Mouse (Mus musculus): ENCODE measurements around the gene Tnnt3. TPM values are rescaled to one million over a fixed set of nuclear protein-coding genes. Genes with fewer than 3 reads are reported as not detected.

Gene Tnnt3
- polyA plus RNA-seq, 1 experiment from 2014 or later = 26.9 TPM

DNA sequence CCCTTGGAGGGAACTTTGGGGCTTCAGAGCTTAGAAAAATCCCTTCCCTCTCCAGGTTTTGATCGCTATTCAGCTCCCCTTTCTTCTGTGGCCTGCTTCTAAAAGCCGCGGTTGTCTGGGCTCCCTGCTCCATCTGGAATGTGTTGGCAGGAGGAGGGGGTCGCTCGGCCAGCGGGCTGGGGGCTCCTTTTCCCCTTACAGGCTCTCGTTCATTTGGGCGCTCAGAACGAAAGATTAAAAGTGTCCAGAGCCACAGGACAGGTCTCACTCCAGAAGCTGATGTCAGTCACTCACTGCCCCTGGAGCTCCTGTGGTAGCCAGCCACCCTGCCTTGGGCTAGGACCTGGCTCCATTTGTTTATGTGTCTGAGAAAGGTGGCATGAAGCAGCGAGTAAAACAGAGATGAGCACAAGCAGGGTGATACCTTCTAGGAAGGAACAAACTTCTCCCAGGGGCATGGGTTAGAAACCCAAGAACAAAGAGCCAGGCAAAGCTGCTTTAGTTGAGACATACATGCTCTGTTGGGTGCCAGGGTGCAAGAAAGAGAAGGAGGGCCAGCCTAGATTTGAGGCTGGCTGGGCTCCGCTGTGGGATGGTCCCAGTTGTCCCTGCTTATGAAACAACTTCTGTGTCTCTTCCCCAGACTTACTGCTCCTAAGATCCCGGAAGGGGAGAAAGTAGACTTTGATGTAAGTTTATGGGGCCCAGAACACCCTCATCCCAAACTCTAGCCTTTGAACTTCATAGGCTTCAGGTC lies 11.6 kb downstream of the Tnnt3 start:
- Histone ChIP-seq H3K9ac (replicated peaks) (no peak overlapping the region), H3K9me3 (replicated peaks) (no peaks in the 10 kb centered on the region), H3K27ac (replicated peaks) (peak overlapping the region; percentile 78), H3K4me2 (no peak overlapping the region; the same call in 1 of the 2 replicates), H3K27me3 (replicated peaks) (peaks cover 7% of the 10 kb centered on the region; the same call in 1 of the 2 replicates), H3K4me1 (peaks cover 23% of the 10 kb centered on the region), H3K36me3 (no peaks in the 10 kb centered on the region), H3K4me3 (replicated peaks) (no peak overlapping the region)
- no peak for ATAC-seq (ENCODE audit: low FRiP score)
- 13% methylated on average over 12 of the region's 12 CpGs for WGBS

- peaks cover 24% of the 10 kb centered on the region for H3K4me1 ChIP-seq
- no peak for ATAC-seq (ENCODE audit: low FRiP score)
- 90% methylated on average over 4 of the region's 4 CpGs for WGBS
- H3K27me3 ChIP-seq (replicated peaks) = peaks cover 7% of the 10 kb centered on the region; the same call in 1 of the 2 replicates
- H3K36me3 ChIP-seq = no peaks in the 10 kb centered on the region
- no peak overlapping the region for H3K4me3 ChIP-seq (replicated peaks)
- H3K27ac ChIP-seq (replicated peaks) = no peak overlapping the region
- H3K9me3 ChIP-seq (replicated peaks) = no peaks in the 10 kb centered on the region
- no peak overlapping the region for H3K9ac ChIP-seq (replicated peaks)
- H3K4me2 ChIP-seq = no peak overlapping the region
Observed at GRCm38 (mm10) chr7:142514048-142514447, 15.4 kb downstream of the Tnnt3 start.

DNA sequence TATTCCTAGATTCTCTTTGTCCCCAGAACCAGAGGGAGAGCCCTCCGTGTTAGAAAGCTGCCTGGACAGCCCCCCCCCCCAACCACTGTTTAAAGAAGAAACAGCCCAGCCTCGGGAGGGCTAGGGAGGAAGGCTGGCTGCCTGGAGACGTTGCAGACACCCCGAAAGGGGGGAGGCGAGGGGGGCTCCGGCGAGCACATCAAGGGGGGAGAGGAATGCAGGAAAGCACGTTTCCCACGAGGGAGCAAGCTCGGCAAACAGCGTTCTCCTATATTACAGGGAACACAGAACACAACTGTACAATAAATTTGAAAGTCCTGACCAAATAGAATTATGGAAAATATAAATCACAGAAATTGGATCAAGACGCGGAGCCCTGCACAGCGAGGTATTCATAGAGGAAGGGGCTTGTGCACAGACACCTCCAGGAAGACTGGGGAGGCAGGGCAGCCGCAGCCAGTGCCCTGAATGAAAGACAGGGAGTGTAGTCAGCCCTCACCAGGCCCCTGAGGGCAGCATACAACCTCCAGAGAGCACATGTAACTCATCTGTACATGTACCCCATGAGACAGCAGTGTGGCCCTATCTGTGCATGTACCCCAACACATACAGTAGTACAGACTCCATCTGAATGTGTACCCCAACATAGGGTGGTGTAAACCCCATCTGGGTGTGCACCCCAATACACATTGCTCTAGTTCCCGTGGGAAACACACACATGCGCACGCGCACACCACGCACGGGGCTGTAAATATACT lies 17.8 kb downstream of the Tnnt3 start:
- H3K27ac ChIP-seq (replicated peaks) = peak overlapping the region; percentile 54
- peaks cover 7% of the 10 kb centered on the region; the same call in 1 of the 2 replicates for H3K27me3 ChIP-seq (replicated peaks)
- H3K4me3 ChIP-seq (replicated peaks) = no peak overlapping the region
- H3K36me3 ChIP-seq = no peaks in the 10 kb centered on the region
- H3K9ac ChIP-seq (replicated peaks) = no peak overlapping the region
- peak; percentile 70 for ATAC-seq (ENCODE audit: low FRiP score)
- H3K4me1 ChIP-seq = peaks cover 13% of the 10 kb centered on the region
- H3K4me2 ChIP-seq = peak overlapping the region; percentile 35
- H3K9me3 ChIP-seq (replicated peaks) = no peaks in the 10 kb centered on the region
- WGBS = 49% methylated on average over 20 of the region's 21 CpGs

- H3K4me2 ChIP-seq = no peak overlapping the region
Observed at GRCm38 (mm10) chr7:142517531-142517930, 18.9 kb downstream of the Tnnt3 start.

GRCm38 (mm10) chr7:142520331-142520730 lies 21.7 kb downstream of the Tnnt3 start:
- Histone ChIP-seq H3K4me2 (no peak overlapping the region), H3K9ac (replicated peaks) (no peak overlapping the region), H3K36me3 (no peaks in the 10 kb centered on the region), H3K9me3 (replicated peaks) (no peaks in the 10 kb centered on the region), H3K4me3 (replicated peaks) (no peak overlapping the region), H3K27me3 (replicated peaks) (0 out of 2 replicates have a peak, but pooled peaks cover 3% of the 10 kb centered on the region), H3K27ac (replicated peaks) (no peak overlapping the region), H3K4me1 (peaks cover 19% of the 10 kb centered on the region)
- WGBS = 87% methylated on average over 4 of the region's 4 CpGs
- no peak for ATAC-seq (ENCODE audit: low FRiP score)

More at GRCm38 (mm10) chr7:142517531-142517930, 18.9 kb downstream of the Tnnt3 start:
- 89% methylated on average over 3 of the region's 3 CpGs for WGBS
- Histone ChIP-seq H3K27ac (replicated peaks) (no peak overlapping the region), H3K9me3 (replicated peaks) (no peaks in the 10 kb centered on the region), H3K27me3 (replicated peaks) (peaks cover 10% of the 10 kb centered on the region; the same call in 1 of the 2 replicates), H3K4me1 (peaks cover 13% of the 10 kb centered on the region), H3K4me3 (replicated peaks) (no peak overlapping the region), H3K36me3 (no peaks in the 10 kb centered on the region), H3K9ac (replicated peaks) (no peak overlapping the region)
- no peak for ATAC-seq (ENCODE audit: low FRiP score)

- no peaks in the 10 kb centered on the region for H3K36me3 ChIP-seq
- H3K9ac ChIP-seq (replicated peaks) = no peak overlapping the region
- H3K27ac ChIP-seq (replicated peaks) = no peak overlapping the region
- no peak for ATAC-seq (ENCODE audit: low FRiP score)
- no peak overlapping the region for H3K4me2 ChIP-seq
- H3K9me3 ChIP-seq (replicated peaks) = no peaks in the 10 kb centered on the region
- H3K4me3 ChIP-seq (replicated peaks) = no peak overlapping the region
- 32% methylated on average over 4 of the region's 4 CpGs for WGBS
- H3K27me3 ChIP-seq (replicated peaks) = 0 out of 2 replicates have a peak, but pooled peaks cover 6% of the 10 kb centered on the region
- peaks cover 6% of the 10 kb centered on the region; the same call in 1 of the 2 replicates for H3K4me1 ChIP-seq
Observed at GRCm38 (mm10) chr7:142522352-142522751, 23.7 kb downstream of the Tnnt3 start.

DNA sequence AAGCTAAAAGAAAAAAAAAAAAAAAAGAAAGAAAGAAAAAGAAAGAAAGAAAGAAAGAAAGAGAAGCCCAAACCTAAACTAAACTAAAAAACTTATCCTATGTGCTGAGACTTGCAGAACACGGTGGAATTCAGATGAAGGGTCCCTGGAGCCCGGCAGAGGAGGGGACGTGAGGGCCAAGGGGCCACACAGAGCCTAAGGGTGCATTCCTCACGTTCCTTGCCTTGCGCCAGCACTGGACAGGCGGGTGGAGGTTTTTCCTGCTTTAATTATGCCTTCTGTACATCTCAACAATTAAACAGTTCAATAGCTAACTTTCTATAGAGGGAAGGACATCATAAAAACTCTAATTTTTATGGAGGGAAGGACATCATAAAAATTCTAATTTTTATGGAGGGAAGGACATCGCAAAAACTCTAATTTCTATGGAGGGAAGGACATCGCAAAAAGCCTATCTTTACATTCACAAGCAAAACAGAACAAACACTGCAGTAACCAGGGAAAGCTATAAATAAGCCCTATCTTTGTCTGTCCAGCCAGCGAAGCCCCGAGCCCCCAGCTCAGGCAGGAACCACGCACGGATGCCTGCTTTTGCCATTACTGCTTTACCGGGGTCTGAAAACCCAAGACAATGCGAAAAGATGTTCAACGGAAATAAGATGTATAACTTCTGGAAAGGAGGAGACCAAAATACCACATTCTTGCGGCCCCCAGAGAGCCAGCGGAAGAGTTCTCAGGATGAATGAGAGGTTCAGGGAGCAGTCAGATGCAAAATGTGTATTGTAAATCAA lies 24.8 kb downstream of the Tnnt3 start:
- 0 out of 2 replicates have a peak, but pooled peaks cover 6% of the 10 kb centered on the region for H3K27me3 ChIP-seq (replicated peaks)
- peaks cover 6% of the 10 kb centered on the region; the same call in 1 of the 2 replicates for H3K4me1 ChIP-seq
- 15% methylated on average over 17 of the region's 17 CpGs for WGBS
- H3K27ac ChIP-seq (replicated peaks) = 0 out of 2 replicates have a peak overlapping the region, but pooled peaks have one; percentile 33
- no peaks in the 10 kb centered on the region for H3K9me3 ChIP-seq (replicated peaks)
- H3K9ac ChIP-seq (replicated peaks) = no peak overlapping the region
- ATAC-seq (ENCODE audit: low FRiP score) = no peak
- peak overlapping the region; percentile 35 for H3K4me2 ChIP-seq
- H3K4me3 ChIP-seq (replicated peaks) = no peak overlapping the region
- H3K36me3 ChIP-seq = no peaks in the 10 kb centered on the region

- peaks cover 10% of the 10 kb centered on the region; the same call in 1 of the 2 replicates for H3K4me1 ChIP-seq
- 0 out of 2 replicates have a peak overlapping the region, but pooled peaks have one; percentile 38 for H3K27ac ChIP-seq (replicated peaks)
- 29% methylated on average over 13 of the region's 13 CpGs for WGBS
- H3K4me2 ChIP-seq = no peak overlapping the region
- no peak overlapping the region for H3K4me3 ChIP-seq (replicated peaks)
- no peaks in the 10 kb centered on the region for H3K9me3 ChIP-seq (replicated peaks)
- no peak for ATAC-seq (ENCODE audit: low FRiP score)
- H3K27me3 ChIP-seq (replicated peaks) = 0 out of 2 replicates have a peak, but pooled peaks cover 6% of the 10 kb centered on the region
- no peak overlapping the region for H3K9ac ChIP-seq (replicated peaks)
- no peaks in the 10 kb centered on the region for H3K36me3 ChIP-seq
Observed at GRCm38 (mm10) chr7:142525342-142526178, 26.9 kb downstream of the Tnnt3 start.

DNA sequence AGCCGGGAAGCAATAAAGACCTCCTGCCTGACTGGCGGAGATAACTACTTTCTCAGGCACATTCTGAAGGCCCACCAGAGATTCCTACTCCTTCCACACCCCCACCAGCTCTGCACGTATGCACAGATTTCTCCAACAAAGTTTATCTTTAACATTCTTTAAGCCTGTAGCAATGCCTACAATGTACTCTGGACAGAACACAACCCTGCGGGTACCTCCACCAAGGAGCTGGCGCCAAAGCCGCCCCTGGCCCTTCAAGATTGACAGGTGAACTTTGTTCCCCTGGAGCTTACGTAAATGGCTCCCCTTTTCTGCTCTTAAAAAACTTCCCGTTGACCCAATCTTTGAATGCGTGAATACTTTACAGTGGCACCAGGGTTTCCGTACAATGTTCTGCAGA lies 30.7 kb downstream of the Tnnt3 start:
- no peak overlapping the region for H3K4me3 ChIP-seq (replicated peaks)
- no peaks in the 10 kb centered on the region for H3K36me3 ChIP-seq
- WGBS = 62% methylated on average over 10 of the region's 10 CpGs
- no peak overlapping the region for H3K9ac ChIP-seq (replicated peaks)
- no peak for ATAC-seq (ENCODE audit: low FRiP score)
- no peaks in the 10 kb centered on the region for H3K9me3 ChIP-seq (replicated peaks)
- H3K27ac ChIP-seq (replicated peaks) = no peak overlapping the region
- H3K4me2 ChIP-seq = no peak overlapping the region
- 0 out of 2 replicates have a peak, but pooled peaks cover 3% of the 10 kb centered on the region for H3K27me3 ChIP-seq (replicated peaks)
- peaks cover 24% of the 10 kb centered on the region for H3K4me1 ChIP-seq

GRCm38 (mm10) chr7:142531973-142532521 lies 33.4 kb downstream of the Tnnt3 start:
- Histone ChIP-seq H3K4me1 (peaks cover 31% of the 10 kb centered on the region), H3K27me3 (replicated peaks) (no peaks in the 10 kb centered on the region), H3K9ac (replicated peaks) (no peak overlapping the region), H3K36me3 (peaks cover 5% of the 10 kb centered on the region; the same call in 1 of the 2 replicates), H3K9me3 (replicated peaks) (no peaks in the 10 kb centered on the region), H3K4me3 (replicated peaks) (no peak overlapping the region), H3K4me2 (no peak overlapping the region), H3K27ac (replicated peaks) (0 out of 2 replicates have a peak overlapping the region, but pooled peaks have one; percentile 6)
- no peak; the same call in 1 of the 2 replicates for ATAC-seq (ENCODE audit: low FRiP score)
- 79% methylated on average over 4 of the region's 4 CpGs for WGBS

Measured in neural tube, embryonic 15.5 days (tissue).